Mouse (Mus musculus) heart, embryonic 12.5 days (tissue): ENCODE measurements around the gene Dhx33. TPM values are rescaled to one million over a fixed set of nuclear protein-coding genes. Genes with fewer than 3 reads are reported as not detected.

Source experiments
- ATAC-seq: fragments of 200-750 bp; cut with Nextera tagmentation; 2 replicates; pipeline ENCODE4 v1.8.0; 2017; ENCODE audit warnings: moderate TSS enrichment, moderate library complexity; ENCODE audit not compliant: insufficient number of reproducible peaks, low FRiP score
- H3K27ac ChIP-seq: fragments of 300-500 bp; sonication (generic); 2 replicates; pipeline ENCODE4 v1.5.1; 2016; ENCODE audit warnings: mild to moderate bottlenecking, moderate library complexity; ENCODE audit not compliant: poor library complexity, severe bottlenecking
- H3K27me3 ChIP-seq: fragments of 300-500 bp; sonication (generic); replicated peaks from 2 replicates; pipeline ENCODE4 v1.6.1; 2016; ENCODE audit warnings: mild to moderate bottlenecking, moderate library complexity
- H3K36me3 ChIP-seq: fragments of 300-500 bp; sonication (generic); 2 replicates; pipeline ENCODE4 v1.6.1; 2016; ENCODE audit warnings: mild to moderate bottlenecking, moderate library complexity
- H3K4me1 ChIP-seq: fragments of 300-500 bp; sonication (generic); replicated peaks from 2 replicates; pipeline ENCODE4 v1.6.1; 2016; ENCODE audit warnings: mild to moderate bottlenecking
- H3K4me2 ChIP-seq: fragments of 300-500 bp; sonication (generic); 2 replicates; pipeline ENCODE4 v1.6.1; 2016; ENCODE audit warnings: mild to moderate bottlenecking, moderate library complexity
- H3K4me3 ChIP-seq: fragments of 300-500 bp; sonication (generic); 2 replicates; pipeline ENCODE4 v1.5.1; 2016; ENCODE audit warnings: mild to moderate bottlenecking
- H3K9ac ChIP-seq: fragments of 300-500 bp; sonication (generic); 2 replicates; pipeline ENCODE4 v1.6.1; 2016; ENCODE audit warnings: mild to moderate bottlenecking, moderate library complexity
- H3K9me3 ChIP-seq: fragments of 300-500 bp; sonication (generic); replicated peaks from 2 replicates; pipeline ENCODE4 v1.6.1; 2016; ENCODE audit warnings: mild to moderate bottlenecking, moderate library complexity
- WGBS: fragments of 180-500 bp; shearing (Covaris S2); methylation state at CpG from one replicate; pipeline ENCODE4 v1.1.7; 2016; 5-methylcytosine and 5-hydroxymethylcytosine counted together
- polyA plus RNA-seq: library from polyadenylated mRNA; unstranded; fragments of >200 nt; fragmentation: Nextera tagmentation; extraction: Ambion mirVana; gene quantifications from 2 replicates; pipeline ENCODE4 v1.2.1, GENCODE M21; 2016

Gene Dhx33
- polyA plus RNA-seq, 1 experiment from 2014 or later: 18.8 TPM

- H3K9ac ChIP-seq: no peak overlapping the region
- no peaks in the 10 kb centered on the region for H3K27me3 ChIP-seq
- 86% methylated on average over 14 of the region's 14 CpGs for WGBS
Measured at GRCm38 (mm10) chr11:70980751-70981510, 23.3 kb downstream of the Dhx33 start.

GRCm38 (mm10) chr11:70980232-70980631 lies 24.0 kb downstream of the Dhx33 start:
- ATAC-seq: no peak
- H3K9me3 ChIP-seq: no peaks in the 10 kb centered on the region
- peaks cover 69% of the 10 kb centered on the region for H3K36me3 ChIP-seq
- H3K27ac ChIP-seq: no peak overlapping the region
- H3K4me2 ChIP-seq: no peak overlapping the region
- H3K4me1 ChIP-seq: peaks cover 12% of the 10 kb centered on the region
- H3K9ac ChIP-seq: no peak overlapping the region
- WGBS: 90% methylated on average over 6 of the region's 6 CpGs
- no peak overlapping the region for H3K4me3 ChIP-seq
- no peaks in the 10 kb centered on the region for H3K27me3 ChIP-seq

More at GRCm38 (mm10) chr11:70980751-70981510, 23.3 kb downstream of the Dhx33 start:
- H3K4me1 ChIP-seq: peaks cover 12% of the 10 kb centered on the region
- no peaks in the 10 kb centered on the region for H3K9me3 ChIP-seq
- no peak overlapping the region for H3K27ac ChIP-seq
- no peak overlapping the region for H3K4me3 ChIP-seq
- peaks cover 69% of the 10 kb centered on the region for H3K36me3 ChIP-seq
- H3K4me2 ChIP-seq: 0 out of 2 replicates have a peak overlapping the region, but pooled peaks have one; percentile 78
- no peak for ATAC-seq

- Histone ChIP-seq H3K9me3 (no peaks in the 10 kb centered on the region), H3K4me1 (peaks cover 12% of the 10 kb centered on the region), H3K27me3 (no peaks in the 10 kb centered on the region), H3K36me3 (peaks cover 84% of the 10 kb centered on the region), H3K4me3 (no peak overlapping the region), H3K9ac (no peak overlapping the region), H3K4me2 (no peak overlapping the region), H3K27ac (no peak overlapping the region)
- WGBS: 83% methylated on average over 6 of the region's 6 CpGs
- ATAC-seq: no peak
Measured at GRCm38 (mm10) chr11:70977293-70977692, 26.9 kb downstream of the Dhx33 start.

GRCm38 (mm10) chr11:70975193-70975592 lies 29.0 kb downstream of the Dhx33 start:
- 78% methylated on average over 2 of the region's 2 CpGs for WGBS
- Histone ChIP-seq H3K27me3 (no peaks in the 10 kb centered on the region), H3K9me3 (no peaks in the 10 kb centered on the region), H3K9ac (no peak overlapping the region), H3K4me2 (no peak overlapping the region), H3K4me1 (no peaks in the 10 kb centered on the region), H3K4me3 (no peak overlapping the region), H3K36me3 (peaks cover 76% of the 10 kb centered on the region), H3K27ac (no peak overlapping the region)
- ATAC-seq: no peak

- Histone ChIP-seq H3K27me3 (no peaks in the 10 kb centered on the region), H3K4me2 (no peak overlapping the region), H3K27ac (no peak overlapping the region), H3K36me3 (peaks cover 63% of the 10 kb centered on the region), H3K9me3 (no peaks in the 10 kb centered on the region), H3K4me1 (no peaks in the 10 kb centered on the region), H3K4me3 (no peak overlapping the region), H3K9ac (no peak overlapping the region)
- 79% methylated on average over 4 of the region's 4 CpGs for WGBS
- no peak for ATAC-seq
Measured at GRCm38 (mm10) chr11:70973947-70974346, 30.3 kb downstream of the Dhx33 start.

- Histone ChIP-seq H3K27ac (no peak overlapping the region), H3K27me3 (no peaks in the 10 kb centered on the region), H3K4me1 (peaks cover 8% of the 10 kb centered on the region), H3K4me3 (no peak overlapping the region), H3K9ac (no peak overlapping the region), H3K36me3 (peaks cover 51% of the 10 kb centered on the region), H3K9me3 (no peaks in the 10 kb centered on the region), H3K4me2 (no peak overlapping the region)
- 76% methylated on average over 1 of the region's 1 CpGs for WGBS
- ATAC-seq: no peak
Measured at GRCm38 (mm10) chr11:70972586-70972985, 31.7 kb downstream of the Dhx33 start.

GRCm38 (mm10) chr11:70970560-70971540 lies 33.4 kb downstream of the Dhx33 start:
- Histone ChIP-seq H3K9me3 (no peaks in the 10 kb centered on the region), H3K4me2 (peak overlapping the region; percentile 80), H3K27me3 (no peaks in the 10 kb centered on the region), H3K4me1 (peaks cover 8% of the 10 kb centered on the region), H3K36me3 (peaks cover 45% of the 10 kb centered on the region), H3K4me3 (peak overlapping the region; percentile 95), H3K27ac (peak overlapping the region; percentile 90), H3K9ac (peak overlapping the region; percentile 74)
- 15% methylated on average over 24 of the region's 24 CpGs for WGBS
- peak; percentile 30 for ATAC-seq

GRCm38 (mm10) chr11:70969821-70970559 lies 34.2 kb downstream of the Dhx33 start, which contains the start of the genes Nup88 and Rpain:
Gene Nup88, minus strand, starts transcription at chr11:70969973.
Gene Rpain, plus strand, starts transcription at chr11:70970213.
- Histone ChIP-seq H3K4me1 (peaks cover 8% of the 10 kb centered on the region), H3K36me3 (peaks cover 45% of the 10 kb centered on the region), H3K27ac (peak within 1 kb of the TSS; percentile 90), H3K9me3 (no peaks in the 10 kb centered on the region), H3K4me2 (peak within 1 kb of the TSS; percentile 88), H3K27me3 (no peaks in the 10 kb centered on the region), H3K4me3 (peak within 1 kb of the TSS; percentile 95), H3K9ac (peak within 1 kb of the TSS; percentile 97)
- ATAC-seq: peak; percentile 97
- WGBS: 0% methylated on average over 43 of the region's 43 CpGs

GRCm38 (mm10) chr11:70969271-70969794 lies 34.9 kb downstream of the Dhx33 start:
- peak; percentile 15 for ATAC-seq
- Histone ChIP-seq H3K27me3 (no peaks in the 10 kb centered on the region), H3K9ac (peak overlapping the region; percentile 97), H3K27ac (peak overlapping the region; percentile 90), H3K4me3 (peak overlapping the region; percentile 95), H3K4me1 (peaks cover 8% of the 10 kb centered on the region), H3K9me3 (no peaks in the 10 kb centered on the region), H3K4me2 (peak overlapping the region; percentile 88), H3K36me3 (peaks cover 45% of the 10 kb centered on the region)
- WGBS: under 1% methylated on average over 25 of the region's 25 CpGs

- Histone ChIP-seq H3K27ac (no peak overlapping the region), H3K4me3 (no peak overlapping the region), H3K9me3 (no peaks in the 10 kb centered on the region), H3K4me1 (peaks cover 8% of the 10 kb centered on the region), H3K4me2 (no peak overlapping the region), H3K27me3 (no peaks in the 10 kb centered on the region), H3K9ac (no peak overlapping the region), H3K36me3 (peaks cover 72% of the 10 kb centered on the region)
- WGBS: 82% methylated on average over 4 of the region's 4 CpGs
- no peak for ATAC-seq
Measured at GRCm38 (mm10) chr11:70964222-70964907, 39.9 kb downstream of the Dhx33 start.
